Mouse (Mus musculus) spleen, adult 2 months (tissue): Measurements from ENCODE around the gene Nemp2.

Experiments
- CTCF ChIP-seq: fragments of 200-500 bp; IDR thresholded peaks from 2 replicates; pipeline ENCODE4 v1.5.1; 2011; ENCODE audit warnings: mild to moderate bottlenecking, inconsistent platforms; ENCODE audit not compliant: insufficient read depth, insufficient read length, insufficient replicate concordance; ENCODE audit errors: extremely low read depth
- POLR2A ChIP-seq: fragments of 200-500 bp; IDR thresholded peaks from 2 replicates; pipeline ENCODE4 v1.6.1; 2011; ENCODE audit warnings: low read depth, low read length, inconsistent platforms

- TF ChIP-seq POLR2A: no peak
- TF ChIP-seq CTCF: no peak
These were observed 10.2 kb downstream of the Nemp2 start for GRCm38 (mm10) chr1:52640736-52641135.
